Mouse (Mus musculus) inflammation-experienced regulatory T-cells, adult 6 months (primary cell): Measurements from ENCODE around the gene Prokr1. TPM values are rescaled to one million over a fixed set of nuclear protein-coding genes. Genes with fewer than 3 reads are reported as not detected.

Experiments
- ATAC-seq: one replicate; pipeline ENCODE4 v1.8.0; 2017
- polyA plus RNA-seq, 3 experiments: library from polyadenylated mRNA; unstranded; fragments of 100-300 nt; shearing (Covaris generic); gene quantifications; one replicate each; pipeline ENCODE4 v1.2.1; 2017

Gene Prokr1
- polyA plus RNA-seq, 3 experiments from 2014 or later: not detected

- ATAC-seq: no peak
Measured at GRCm38 (mm10) chr6:87567686-87568593, 22.6 kb downstream of the Prokr1 start.

GRCm38 (mm10) chr6:87565166-87565565 is 25.4 kb downstream of the Prokr1 start:
- no peak for ATAC-seq

GRCm38 (mm10) chr6:87564356-87564755 is 26.2 kb downstream of the Prokr1 start:
- no peak for ATAC-seq

GRCm38 (mm10) chr6:87553724-87554123 is 36.8 kb downstream of the Prokr1 start:
- no peak for ATAC-seq

GRCm38 (mm10) chr6:87552054-87552807 is 38.3 kb downstream of the Prokr1 start:
- ATAC-seq: peak; percentile 34

- ATAC-seq: peak; percentile 96
Measured at GRCm38 (mm10) chr6:87547836-87548235, 42.7 kb downstream of the Prokr1 start.

DNA sequence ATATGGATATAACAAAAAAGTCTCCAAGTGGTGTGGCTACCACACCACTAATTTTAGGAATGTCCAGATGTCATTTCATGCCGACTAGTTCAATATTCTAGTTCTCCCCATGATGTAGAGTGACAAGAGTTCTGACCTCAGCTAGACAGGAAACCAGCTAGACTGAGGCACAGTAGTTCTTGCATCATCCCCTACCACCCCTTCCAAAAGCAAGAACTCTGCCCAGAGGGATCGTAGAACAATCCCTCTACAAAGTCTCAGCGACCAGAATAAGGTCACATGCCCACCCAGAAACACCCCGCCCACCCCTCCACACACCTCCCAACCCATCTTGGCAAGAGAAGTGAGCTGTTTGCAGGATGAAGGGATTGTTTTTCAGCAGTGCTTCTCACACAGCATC is 43.1 kb downstream of the Prokr1 start:
- ATAC-seq: peak; percentile 57

DNA sequence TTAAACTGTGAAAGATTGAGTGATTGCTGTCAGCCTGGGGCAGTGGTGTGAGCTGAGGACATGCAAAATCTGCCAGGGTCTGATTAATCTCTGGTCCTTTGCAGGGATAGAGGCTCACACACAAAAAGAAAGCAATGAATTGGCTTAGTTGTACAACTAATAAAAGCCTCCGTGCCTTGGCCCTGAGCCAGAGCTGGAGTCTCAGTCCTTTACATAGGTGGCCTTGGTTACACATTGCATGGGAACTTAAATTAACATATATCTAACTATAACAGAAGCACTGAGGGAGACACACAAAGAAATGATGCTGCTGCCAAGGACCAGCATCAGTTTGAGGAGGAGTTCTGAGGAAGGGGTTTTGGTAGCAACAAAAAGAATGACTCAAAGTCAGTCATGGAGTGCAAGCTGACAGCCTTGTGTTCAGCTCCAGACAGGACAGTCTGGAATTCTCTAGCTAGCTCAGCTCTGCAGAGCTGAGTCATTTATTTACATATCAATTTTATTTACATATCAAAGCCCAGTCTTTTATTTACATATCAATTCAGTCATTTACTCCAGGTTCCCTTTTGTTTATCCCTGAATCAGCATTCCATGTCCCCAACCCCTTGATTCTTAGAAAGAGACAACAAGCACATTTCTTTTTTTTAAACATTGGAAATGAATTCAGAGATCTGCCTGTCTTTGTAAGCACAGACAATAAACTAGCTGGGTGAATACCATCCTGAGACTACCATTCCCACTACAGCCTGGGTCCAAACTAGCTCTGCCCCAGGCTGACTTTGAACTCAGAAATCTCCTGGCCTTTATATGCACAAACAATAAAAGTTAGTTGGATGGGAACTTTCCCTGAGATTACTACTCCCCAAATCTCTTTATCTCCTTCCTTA is 45.0 kb downstream of the Prokr1 start:
- ATAC-seq: no peak

- ATAC-seq: peak; percentile 91
Measured at GRCm38 (mm10) chr6:87542027-87542426, 48.5 kb downstream of the Prokr1 start.

DNA sequence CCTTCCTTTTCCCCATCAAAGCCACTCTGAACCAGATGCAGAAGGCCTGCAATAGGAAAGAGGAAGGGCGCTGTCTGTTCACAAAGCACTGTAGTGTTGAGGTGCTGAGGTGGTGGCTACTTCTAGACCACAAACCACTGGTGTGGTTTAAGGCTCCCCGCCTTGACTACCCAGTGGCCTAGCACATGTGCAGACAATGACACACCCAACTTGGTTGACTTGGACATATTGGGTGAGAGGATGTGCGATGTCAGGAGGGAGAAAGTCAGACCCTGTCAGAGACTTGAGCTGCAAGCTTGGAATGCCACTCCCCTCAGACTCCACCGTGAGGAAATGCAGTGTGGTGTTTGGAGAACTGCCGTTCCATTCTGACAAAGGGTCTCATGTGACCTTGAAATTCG is 49.4 kb downstream of the Prokr1 start:
- peak; percentile 27 for ATAC-seq

DNA sequence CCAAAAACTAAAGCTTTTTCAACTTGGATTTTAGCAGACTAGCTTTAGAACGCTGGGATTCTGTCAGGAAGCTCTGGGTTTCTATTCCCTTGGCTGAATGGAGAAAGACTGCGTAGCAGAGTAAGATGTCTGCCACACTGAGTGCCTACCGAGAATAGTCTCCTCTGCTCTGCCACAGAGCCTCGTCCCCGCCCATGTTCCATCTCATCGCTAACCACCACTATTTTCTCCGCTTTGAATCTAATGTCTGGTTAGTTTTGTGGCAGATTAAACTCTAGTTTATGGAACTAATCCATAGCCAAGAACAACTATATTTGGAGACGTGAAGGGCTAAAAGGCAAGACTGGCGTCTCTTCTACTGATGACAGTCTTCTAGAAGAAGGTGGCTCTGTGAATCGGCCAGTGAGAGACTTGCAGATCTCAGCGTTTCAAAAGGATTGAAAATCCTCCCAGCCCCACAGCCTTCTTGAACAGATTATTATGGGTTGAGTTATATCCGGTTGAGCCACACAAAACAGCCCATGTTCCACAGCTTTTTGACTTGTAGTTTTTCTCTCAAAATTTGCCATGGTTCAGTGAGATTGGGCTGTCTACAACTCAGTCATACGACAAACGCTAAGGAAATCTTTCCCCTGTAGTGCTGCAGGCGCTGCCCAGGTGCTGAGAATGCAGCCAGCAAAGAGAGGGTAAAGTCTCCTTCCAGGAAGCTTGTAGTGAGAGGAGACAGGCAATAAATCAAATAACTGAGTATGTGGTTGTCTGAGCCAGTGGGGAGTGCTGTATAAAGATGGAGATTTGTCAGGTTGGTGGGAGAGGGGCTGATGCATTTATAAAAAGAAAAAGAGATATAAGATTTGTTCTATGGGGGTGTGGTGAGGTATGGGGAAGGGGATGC is 51.9 kb downstream of the Prokr1 start:
- ATAC-seq: no peak

DNA sequence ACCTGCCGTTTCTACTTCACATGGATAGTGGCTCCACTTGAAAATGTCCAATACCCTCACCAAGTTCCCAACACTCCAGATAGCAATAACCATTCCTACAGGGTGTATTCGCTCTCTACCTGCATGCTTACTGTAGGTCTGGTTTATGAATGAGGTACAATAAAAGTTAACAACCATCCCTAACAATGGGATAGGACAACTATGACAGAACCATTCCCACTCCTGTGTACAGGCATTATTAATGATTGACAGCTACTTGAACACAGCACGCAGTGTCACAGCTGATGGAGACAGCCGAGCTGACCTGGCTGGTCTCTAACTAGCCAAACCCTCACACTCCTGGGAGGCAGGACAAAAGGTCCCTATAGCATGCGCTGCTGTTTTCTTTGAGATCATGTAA is 52.9 kb downstream of the Prokr1 start:
- ATAC-seq: no peak

GRCm38 (mm10) chr6:87536270-87536669 is 54.3 kb downstream of the Prokr1 start:
- ATAC-seq: peak; percentile 18

GRCm38 (mm10) chr6:87535651-87536050 is 54.9 kb downstream of the Prokr1 start:
- ATAC-seq: no peak

- ATAC-seq: peak; percentile 80
Measured at GRCm38 (mm10) chr6:87534855-87535575, 55.5 kb downstream of the Prokr1 start.

- ATAC-seq: peak; percentile 42
Measured at GRCm38 (mm10) chr6:87532953-87533710, 57.4 kb downstream of the Prokr1 start, which contains the start of gene Arhgap25. TSS of gene Arhgap25 (minus strand) at chr6:87533259.

DNA sequence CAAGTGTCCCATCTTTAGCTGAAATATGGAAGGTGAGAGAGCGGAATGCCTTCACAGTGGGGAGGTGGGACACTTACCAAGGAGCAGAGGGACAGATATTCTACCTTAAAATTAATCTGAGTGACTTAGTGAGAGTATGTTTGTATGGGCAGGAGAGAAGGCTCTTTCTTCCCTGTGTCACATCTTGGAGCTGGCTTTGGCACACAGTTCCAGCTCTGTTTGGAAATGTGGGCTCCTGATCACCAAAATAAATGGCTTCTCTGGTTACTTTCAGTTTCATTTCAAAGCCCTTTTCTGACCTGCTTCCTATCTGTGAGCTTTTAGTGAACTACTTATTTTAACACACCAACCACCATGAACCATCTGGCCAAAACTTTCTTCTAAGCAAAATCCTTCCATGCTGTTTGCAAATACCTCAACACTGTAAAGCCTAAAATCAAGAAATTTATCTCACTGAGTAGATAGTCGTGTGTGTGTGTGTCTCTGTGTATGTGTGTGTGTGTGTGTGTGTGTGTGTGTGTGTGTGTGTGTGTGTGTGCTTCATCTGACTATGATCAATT is 59.0 kb downstream of the Prokr1 start:
- peak; percentile 16 for ATAC-seq

GRCm38 (mm10) chr6:87530386-87530785 is 60.2 kb downstream of the Prokr1 start:
- ATAC-seq: no peak
